Mouse (Mus musculus): Measurements from ENCODE around the gene U2af2. TPM values are rescaled to one million over a fixed set of nuclear protein-coding genes. Genes with fewer than 3 reads are reported as not detected.
"Not testable (repeated sequence)": the region's sequence is repeated elsewhere in the genome, so short reads cannot be mapped to it uniquely, and the experiment has no call there.

Gene U2af2
- 404 and 431 TPM in 2 replicates for polyA plus RNA-seq (2012; rRNA removed)

- TF ChIP-seq POLR2A (IDR thresholded peaks at IDR 0.05; ENCODE audit: borderline replicate concordance, extremely low read depth, insufficient read depth, insufficient read length, poor library complexity, severe bottlenecking) (peak; percentile 68), CTCF (IDR thresholded peaks at IDR 0.05; ENCODE audit: borderline replicate concordance, extremely low read depth, insufficient read depth, insufficient read length) (no peak)
- peak; percentile 98 for DNase-seq (ENCODE audit: low read depth)
Observed at GRCm38 (mm10) chr7:5061774-5062359, at the start of gene U2af2. Gene U2af2, plus strand, starts transcription at chr7:5062143.

DNA sequence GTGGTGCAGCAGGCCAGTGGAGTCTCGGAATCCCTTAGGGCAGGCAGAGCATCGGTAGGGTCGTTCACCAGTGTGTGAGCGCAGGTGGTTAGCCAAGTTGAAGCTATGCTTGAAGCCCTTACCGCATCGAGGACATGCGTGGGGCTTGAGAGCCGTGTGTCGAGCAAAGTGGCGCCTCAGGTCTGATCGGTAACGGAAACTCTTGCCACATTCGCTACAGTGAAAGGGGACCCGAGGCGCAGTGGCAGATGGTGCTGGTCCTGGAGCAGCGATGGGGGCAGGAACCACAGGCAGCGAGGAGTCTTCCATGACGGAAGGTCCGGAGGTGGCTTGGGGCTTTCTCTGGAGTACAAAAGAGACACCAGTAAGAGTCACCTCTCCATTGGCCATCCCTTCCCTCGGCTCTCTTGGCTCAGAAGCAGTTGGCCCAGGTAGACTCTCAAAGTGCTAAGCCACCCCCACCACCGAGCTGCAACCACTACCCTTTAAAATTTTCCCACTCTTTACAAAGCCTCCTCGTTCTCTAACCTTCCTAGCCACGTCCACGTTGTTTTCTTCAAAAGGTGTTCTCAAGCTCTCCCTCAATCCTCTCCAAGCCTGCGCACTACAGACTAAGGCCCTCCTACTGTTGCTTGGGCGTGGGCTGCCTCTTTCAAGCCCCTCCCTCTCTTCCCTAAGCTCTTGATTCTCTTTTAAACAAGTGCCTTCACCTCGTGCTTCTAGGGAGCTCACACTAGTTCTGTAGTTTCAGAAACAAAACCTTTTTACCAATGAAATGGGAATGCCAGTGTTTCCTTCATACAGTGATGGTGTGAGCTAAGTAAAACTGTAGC lies 49.0 kb upstream of the U2af2 start:
- DNase-seq (ENCODE audit: low read depth) = no peak

DNA sequence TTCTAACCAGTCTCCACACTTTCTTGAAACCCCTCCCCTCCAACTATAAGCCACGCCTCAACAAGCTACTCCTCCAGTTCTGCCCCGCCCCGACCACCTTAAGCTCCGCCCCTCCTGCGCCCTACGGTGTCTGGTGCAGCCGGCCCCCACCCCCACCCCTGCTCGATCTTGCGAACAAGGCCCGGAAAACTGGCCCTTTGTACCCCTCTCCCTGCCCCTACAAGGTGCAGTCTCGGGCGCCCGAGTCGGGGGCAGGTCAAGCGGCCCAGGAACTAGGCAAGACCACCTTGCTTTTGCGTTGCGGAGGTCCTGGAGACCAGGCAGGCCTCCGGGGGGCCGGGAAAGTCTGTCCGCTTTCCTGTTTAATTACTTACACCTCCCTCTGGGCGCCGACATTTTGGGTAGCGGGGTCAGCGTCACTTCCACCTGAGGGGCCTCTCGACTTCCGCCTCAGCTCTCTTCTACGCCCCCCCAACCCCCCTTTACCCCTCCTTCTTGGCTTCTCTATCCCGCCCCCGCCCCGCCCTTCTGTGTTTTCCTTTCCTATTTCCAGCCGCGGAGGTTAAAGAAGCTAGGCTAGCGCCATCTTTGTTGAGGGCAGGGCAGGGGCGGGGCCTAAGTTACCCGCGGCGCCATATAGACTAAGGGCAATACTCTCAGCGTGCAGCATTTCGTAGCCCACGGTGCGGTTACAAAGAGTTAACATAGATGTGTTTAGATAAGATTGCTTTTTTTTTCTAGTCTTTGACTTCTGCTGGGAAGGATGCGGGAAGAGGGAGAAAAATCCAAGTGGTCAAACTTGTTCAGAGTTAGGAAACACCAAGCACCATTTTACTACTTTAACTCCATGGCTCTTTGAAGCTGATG lies 47.5 kb upstream of the U2af2 start, which contains the start of the genes Zfp524 and Fiz1:
TSS of gene Zfp524 (plus strand) at position 165 of the 867 bp plus-strand sequence.
TSS of gene Fiz1 (minus strand) at position 447 of the 867 bp plus-strand sequence.
- TF ChIP-seq POLR2A (IDR thresholded peaks at IDR 0.05; ENCODE audit: borderline replicate concordance, extremely low read depth, insufficient read depth, insufficient read length, poor library complexity, severe bottlenecking) (peak; percentile 20; the same call in 1 of the 2 replicates), CTCF (IDR thresholded peaks at IDR 0.05; ENCODE audit: borderline replicate concordance, extremely low read depth, insufficient read depth, insufficient read length) (no peak)

More for the DNA sequence above, 49.0 kb upstream of the U2af2 start:
- TF ChIP-seq POLR2A (IDR thresholded peaks at IDR 0.05; ENCODE audit: borderline replicate concordance, extremely low read depth, insufficient read depth, insufficient read length, poor library complexity, severe bottlenecking) (no peak), CTCF (IDR thresholded peaks at IDR 0.05; ENCODE audit: borderline replicate concordance, extremely low read depth, insufficient read depth, insufficient read length) (no peak)

GRCm38 (mm10) chr7:5015118-5016001 lies 46.6 kb upstream of the U2af2 start, which contains the start of gene Gm44973:
Gene Gm44973, plus strand, starts transcription at chr7:5015496.
- TF ChIP-seq CTCF (IDR thresholded peaks at IDR 0.05; ENCODE audit: borderline replicate concordance, extremely low read depth, insufficient read depth, insufficient read length) = no peak
- TF ChIP-seq POLR2A (IDR thresholded peaks at IDR 0.05; ENCODE audit: borderline replicate concordance, extremely low read depth, insufficient read depth, insufficient read length, poor library complexity, severe bottlenecking) = peak; percentile 55; the same call in 1 of the 2 replicates

More for the DNA sequence above, 47.5 kb upstream of the U2af2 start, which contains the start of the genes Zfp524 and Fiz1:
- peak; percentile 99 for DNase-seq (ENCODE audit: low read depth)

GRCm38 (mm10) chr7:5016057-5016456 lies 45.9 kb upstream of the U2af2 start:
- no peak for DNase-seq (ENCODE audit: low read depth)
- TF ChIP-seq POLR2A (IDR thresholded peaks at IDR 0.05; ENCODE audit: borderline replicate concordance, extremely low read depth, insufficient read depth, insufficient read length, poor library complexity, severe bottlenecking) (no peak), CTCF (IDR thresholded peaks at IDR 0.05; ENCODE audit: borderline replicate concordance, extremely low read depth, insufficient read depth, insufficient read length) (no peak)

More at GRCm38 (mm10) chr7:5015118-5016001, 46.6 kb upstream of the U2af2 start, which contains the start of gene Gm44973:
- DNase-seq (ENCODE audit: low read depth) = peak; percentile 98

- TF ChIP-seq POLR2A (IDR thresholded peaks at IDR 0.05; ENCODE audit: borderline replicate concordance, extremely low read depth, insufficient read depth, insufficient read length, poor library complexity, severe bottlenecking) (no peak), CTCF (IDR thresholded peaks at IDR 0.05; ENCODE audit: borderline replicate concordance, extremely low read depth, insufficient read depth, insufficient read length) (no peak)
- no peak for DNase-seq (ENCODE audit: low read depth)
Observed at GRCm38 (mm10) chr7:5016920-5017319, 45.0 kb upstream of the U2af2 start.

DNA sequence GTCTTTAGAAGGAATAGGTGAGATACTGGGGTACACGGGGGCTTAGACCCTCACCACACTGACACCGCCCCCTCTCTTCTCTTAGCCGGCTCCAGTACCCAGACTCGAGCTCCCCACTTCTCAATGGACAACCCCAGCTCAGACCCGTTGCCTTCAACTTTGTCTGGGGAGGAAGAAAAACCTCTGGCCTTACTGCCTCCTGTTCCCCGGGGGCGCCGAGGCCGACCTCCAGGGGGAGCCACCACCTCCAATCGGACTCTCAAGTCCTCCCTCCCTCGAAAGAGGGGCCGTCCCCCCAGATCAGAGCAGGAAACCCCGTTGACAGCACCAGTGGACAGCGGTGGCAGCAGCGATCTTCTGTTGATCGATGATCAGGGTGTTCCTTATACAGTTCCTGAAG lies 44.6 kb upstream of the U2af2 start:
- peak; percentile 1; the same call in 1 of the 2 replicates for TF ChIP-seq CTCF (IDR thresholded peaks at IDR 0.05; ENCODE audit: borderline replicate concordance, extremely low read depth, insufficient read depth, insufficient read length)
- no peak for TF ChIP-seq POLR2A (IDR thresholded peaks at IDR 0.05; ENCODE audit: borderline replicate concordance, extremely low read depth, insufficient read depth, insufficient read length, poor library complexity, severe bottlenecking)
- DNase-seq (ENCODE audit: low read depth) = no peak

DNA sequence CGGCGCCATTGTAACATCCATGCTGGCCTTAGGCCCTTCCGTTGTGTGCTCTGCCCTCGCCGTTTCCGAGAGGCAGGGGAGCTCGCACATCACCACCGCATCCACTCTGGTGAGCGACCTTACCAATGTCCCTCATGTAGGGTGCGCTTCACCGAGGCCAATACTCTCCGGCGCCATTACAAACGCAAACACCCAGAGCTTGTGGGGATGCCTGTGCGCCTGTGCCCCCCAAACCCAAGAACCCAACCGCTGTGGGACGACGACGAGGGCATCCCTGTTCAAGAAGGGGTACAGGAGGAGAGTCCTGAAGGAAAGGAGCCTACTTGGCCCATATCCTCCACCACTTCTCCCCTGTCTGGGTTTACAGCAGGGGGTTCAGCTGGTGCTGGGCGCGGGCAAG lies 44.0 kb upstream of the U2af2 start:
- no peak for TF ChIP-seq CTCF (IDR thresholded peaks at IDR 0.05; ENCODE audit: borderline replicate concordance, extremely low read depth, insufficient read depth, insufficient read length)
- no peak for TF ChIP-seq POLR2A (IDR thresholded peaks at IDR 0.05; ENCODE audit: borderline replicate concordance, extremely low read depth, insufficient read depth, insufficient read length, poor library complexity, severe bottlenecking)
- DNase-seq (ENCODE audit: low read depth) = no peak

- DNase-seq (ENCODE audit: low read depth) = not testable (repeated sequence)
Observed at GRCm38 (mm10) chr7:5019576-5019975, 42.4 kb upstream of the U2af2 start.

Data from brain, embryonic 14.5 days (tissue).